Mouse (Mus musculus): ENCODE data around the gene Farsa.
A peak's percentile ranks its signal among the peaks of the same experiment; 100 is the strongest.

GRCm38 (mm10) chr8:84913960-84914359 lies 57.2 kb downstream of the Farsa start:
- TF ChIP-seq CTCF (IDR thresholded peaks at IDR 0.05; ENCODE audit: low read depth, low read length) (peak; percentile 52), POLR2A (IDR thresholded peaks at IDR 0.05; ENCODE audit: extremely low read depth, insufficient read depth, low read length) (no peak)

All from liver, adult 2 months (tissue).